Mouse (Mus musculus) CH12.LX (cell line): Measurements from ENCODE around the gene Gm1673. TPM values are rescaled to one million over a fixed set of nuclear protein-coding genes. Genes with fewer than 3 reads are reported as not detected.
A peak's percentile ranks its signal among the peaks of the same experiment; 100 is the strongest.

Experiments used
- DNase-seq: peaks from one replicate; pipeline ENCODE4 v3.0.0-alpha.2; 2013; ENCODE audit errors: extremely low read depth
- H3K27ac ChIP-seq: 2 replicates; pipeline ENCODE4 v1.5.1; 2012; ENCODE audit warnings: low read depth, mild to moderate bottlenecking, control low read depth, moderate library complexity; ENCODE audit not compliant: insufficient read depth
- H3K27me3 ChIP-seq: replicated peaks from 2 replicates; pipeline ENCODE3; 2012; ENCODE audit warnings: inconsistent platforms
- H3K36me3 ChIP-seq, 2 experiments: replicated peaks in 1 of 2; 2 replicates each; pipeline versions ENCODE3 to v1.6.1; 2012; ENCODE audit warnings: inconsistent platforms in 1 of 2, low read length in 1 of 2, mild to moderate bottlenecking in 1 of 2, mixed read lengths in 1 of 2, moderate library complexity in 1 of 2; ENCODE audit not compliant: control insufficient read depth in 1 of 2, insufficient read depth in 1 of 2
- H3K4me1 ChIP-seq, 2 experiments: 2 replicates each; pipeline ENCODE4 v1.6.1; 2012; ENCODE audit warnings: inconsistent platforms in 1 of 2, moderate library complexity in 1 of 2; ENCODE audit not compliant: insufficient read depth in 2 of 2, control insufficient read depth in 1 of 2
- H3K4me2 ChIP-seq: 2 replicates; pipeline ENCODE4 v1.6.1; 2012; ENCODE audit warnings: low read depth, mild to moderate bottlenecking, control low read depth; ENCODE audit not compliant: poor library complexity, insufficient read depth, severe bottlenecking
- H3K4me3 ChIP-seq, 3 experiments: fragments of 150-350 bp in 1 of 3; sonication (generic) in 1 of 3; replicated peaks in 1 of 3; 2 replicates each; pipeline versions ENCODE3 to v1.5.1; 2011 to 2012; ENCODE audit warnings: low read depth in 2 of 3, low read length in 2 of 3, mild to moderate bottlenecking in 2 of 3, moderate library complexity in 2 of 3, control low read depth in 1 of 3, improper control_type of control experiment in 1 of 3, inconsistent platforms in 1 of 3, mixed read lengths in 1 of 3; ENCODE audit not compliant: poor library complexity in 1 of 3
- H3K79me2 ChIP-seq: replicated peaks from 2 replicates; pipeline ENCODE4 v1.6.1; 2012; ENCODE audit warnings: mild to moderate bottlenecking, moderate library complexity; ENCODE audit not compliant: control insufficient read depth, poor library complexity, insufficient read depth, severe bottlenecking; ENCODE audit errors: extremely low read depth
- H3K9ac ChIP-seq: 2 replicates; pipeline ENCODE4 v1.6.1; 2012; ENCODE audit warnings: low read depth, mild to moderate bottlenecking, control low read depth, moderate library complexity; ENCODE audit not compliant: insufficient read depth
- H3K9me3 ChIP-seq: replicated peaks from 2 replicates; pipeline ENCODE3; 2012; ENCODE audit warnings: low read length, inconsistent platforms, mixed read lengths
- CHD2 ChIP-seq: IDR thresholded peaks from 2 replicates; pipeline ENCODE4 v1.6.1; 2011; ENCODE audit warnings: low read length, improper control_type of control experiment
- ELF1 ChIP-seq: IDR thresholded peaks from 2 replicates; pipeline ENCODE4 v1.6.1; 2014; ENCODE audit warnings: low read depth, mild to moderate bottlenecking, inconsistent platforms, low read length, improper control_type of control experiment
- ETS1 ChIP-seq: conservative IDR thresholded peaks from 2 replicates; pipeline ENCODE4 v1.6.1; 2012; ENCODE audit warnings: low read depth, mild to moderate bottlenecking, inconsistent platforms, low read length, improper control_type of control experiment, moderate library complexity
- IRF4 ChIP-seq: IDR thresholded peaks from 2 replicates; pipeline ENCODE4 v1.6.1; 2014; ENCODE audit warnings: low read depth, mild to moderate bottlenecking, inconsistent platforms, low read length, improper control_type of control experiment
- KAT2A ChIP-seq: IDR thresholded peaks from 2 replicates; pipeline ENCODE4 v1.6.1; 2012; ENCODE audit warnings: low read length, improper control_type of control experiment, inconsistent platforms; ENCODE audit not compliant: insufficient replicate concordance
- MAZ ChIP-seq: IDR thresholded peaks from 2 replicates; pipeline ENCODE4 v1.6.1; 2012; ENCODE audit warnings: low read depth, mild to moderate bottlenecking, inconsistent platforms, low read length, improper control_type of control experiment, moderate library complexity
- MXI1 ChIP-seq: IDR thresholded peaks from 2 replicates; pipeline ENCODE4 v1.6.1; 2011; ENCODE audit warnings: mild to moderate bottlenecking, low read depth, low read length, improper control_type of control experiment
- MYC ChIP-seq: IDR thresholded peaks from 2 replicates; pipeline ENCODE4 v1.6.1; 2011; ENCODE audit warnings: low read depth, mild to moderate bottlenecking, improper control_type of control experiment, low read length
- NRF1 ChIP-seq: IDR thresholded peaks from 2 replicates; pipeline ENCODE4 v1.6.1; 2014; ENCODE audit warnings: low read depth, mild to moderate bottlenecking, inconsistent platforms, low read length, improper control_type of control experiment, moderate library complexity
- RAD21 ChIP-seq: IDR thresholded peaks from 2 replicates; pipeline ENCODE4 v1.6.1; 2011; ENCODE audit warnings: low read depth, mild to moderate bottlenecking, low read length, improper control_type of control experiment, moderate library complexity
- SMC3 ChIP-seq: IDR thresholded peaks from 2 replicates; pipeline ENCODE4 v1.6.1; 2011; ENCODE audit warnings: low read depth, low read length, improper control_type of control experiment
- TBP ChIP-seq: conservative IDR thresholded peaks from 2 replicates; pipeline ENCODE4 v1.6.1; 2011; ENCODE audit warnings: low read depth, low read length, improper control_type of control experiment
- UBTF ChIP-seq: IDR thresholded peaks from 2 replicates; pipeline ENCODE4 v1.6.1; 2012; ENCODE audit warnings: low read depth, mild to moderate bottlenecking, inconsistent platforms, low read length, improper control_type of control experiment, moderate library complexity
- ZC3H11A ChIP-seq: IDR thresholded peaks from 2 replicates; pipeline ENCODE4 v1.6.1; 2012; ENCODE audit warnings: low read depth, mild to moderate bottlenecking, inconsistent platforms, low read length, improper control_type of control experiment
- ZKSCAN1 ChIP-seq: IDR thresholded peaks from 2 replicates; pipeline ENCODE4 v1.6.1; 2012; ENCODE audit warnings: low read depth, inconsistent platforms, low read length, improper control_type of control experiment, borderline replicate concordance
- ZMIZ1 ChIP-seq: IDR thresholded peaks from 2 replicates; pipeline ENCODE4 v1.6.1; 2012; ENCODE audit warnings: low read depth, mild to moderate bottlenecking, inconsistent platforms, low read length, improper control_type of control experiment
- ZNF384 ChIP-seq: IDR thresholded peaks from 2 replicates; pipeline ENCODE4 v1.6.1; 2012; ENCODE audit warnings: low read depth, low read length, improper control_type of control experiment, inconsistent platforms
- dilution Hi-C: fragments of 300-500 bp; cut with MboI; formaldehyde crosslinking; loops from 2 replicates; pipeline ENCODE4 v1.14.3; 2020; ENCODE audit warnings: low sequenced_read_pairs; ENCODE audit not compliant: extremely low pct_unique_long_range_greater_than_20kb, extremely low pct_ligation_motif_present
- in situ Hi-C: fragments of 300-500 bp; cut with MboI; formaldehyde crosslinking; loops from 3 replicates; pipeline ENCODE4 v1.14.3; 2019; ENCODE audit warnings: low sequenced_read_pairs, low pct_ligation_motif_present, low pct_unique_long_range_greater_than_20kb, mixed read lengths
- polyA plus RNA-seq: library from polyadenylated mRNA; unstranded; fragments of >175 nt; gene quantifications from 2 replicates; pipeline ENCODE4 v1.2.1, GENCODE M21; 2012; ENCODE audit warnings: low read depth; ENCODE audit not compliant: insufficient read length
- total RNA-seq, 2 experiments: library from RNA; depleted of rRNA; stranded (reverse); fragments of 300-350 nt in 1 of 2; fragments of >200 nt in 1 of 2; gene quantifications; 2 replicates each; pipeline ENCODE4 v1.2.3; 2012 to 2014

The Gm1673 gene
- total and polyA plus RNA-seq, 3 experiments, result not detected

DNA sequence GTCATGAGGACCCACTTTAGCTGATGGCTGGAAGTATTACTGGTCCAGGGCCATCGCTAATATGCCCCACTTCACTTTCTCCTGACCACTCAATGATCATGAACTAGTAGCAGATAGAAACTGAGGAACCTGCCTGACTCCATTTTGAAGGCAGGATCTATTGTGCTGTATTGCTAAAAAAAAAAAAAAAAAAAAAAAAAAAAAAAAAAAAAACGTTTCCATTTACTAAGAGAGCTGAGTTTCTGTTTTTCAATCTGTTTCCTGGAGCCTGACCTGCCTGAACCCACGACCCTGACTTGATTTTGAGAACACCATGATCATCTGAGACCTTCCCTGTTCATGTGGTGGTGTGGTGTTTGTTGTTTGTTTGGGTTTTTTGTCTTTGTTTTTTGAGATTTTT, 7.0 kb upstream of the Gm1673 start:
- dilution Hi-C loops, result no loop called here
- no peak overlapping the region for H3K4me3 ChIP-seq

DNA sequence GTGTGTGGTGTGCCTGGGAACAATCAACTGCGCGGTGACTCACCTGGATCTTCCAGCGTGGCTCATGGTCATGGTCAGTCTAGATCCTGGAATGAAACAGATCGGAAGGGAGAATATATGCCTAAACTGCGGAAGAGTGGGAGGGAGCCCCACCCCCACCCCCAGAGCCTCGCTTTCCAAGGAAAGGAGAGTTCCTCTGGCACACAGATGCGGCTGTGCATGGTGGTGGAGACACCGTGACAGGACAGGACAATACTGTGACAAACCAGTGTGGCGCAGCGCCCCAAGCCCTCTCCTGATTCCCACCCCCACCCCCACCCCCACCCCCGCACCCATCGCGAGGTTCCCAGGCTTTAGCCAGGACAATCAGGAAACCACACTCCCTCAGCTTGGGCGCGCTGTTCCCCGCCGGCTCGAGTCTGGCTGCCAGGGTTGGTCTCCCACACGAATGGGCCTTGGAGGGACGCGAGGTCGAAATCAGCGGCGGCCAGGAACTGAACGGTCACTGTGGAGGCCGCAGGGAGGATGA, 438 bp upstream of the Gm1673 start:
- TF ChIP-seq ZKSCAN1, result no peak
- no peak for TF ChIP-seq MAZ
- TF ChIP-seq SMC3, result no peak
- no peak for TF ChIP-seq IRF4
- no peak for TF ChIP-seq RAD21
- TF ChIP-seq ZMIZ1, result no peak
- TF ChIP-seq KAT2A, result no peak
- no peak for TF ChIP-seq ETS1
- TF ChIP-seq NRF1, result no peak
- TF ChIP-seq UBTF, result no peak
- no peak for TF ChIP-seq TBP
- no peak for TF ChIP-seq MXI1
- no peak for TF ChIP-seq CHD2
- no peak for TF ChIP-seq ZC3H11A
- TF ChIP-seq MYC, result no peak
- TF ChIP-seq, all 38 proteins: peak for 0
- Histone ChIP-seq H3K4me1 (no peaks in the 10 kb centered on the region), H3K9ac (no peak overlapping the region), H3K27ac (no peak overlapping the region), H3K36me3 (no peaks in the 10 kb centered on the region), H3K9me3 (peaks cover 8% of the 10 kb centered on the region), H3K79me2 (no peaks in the 10 kb centered on the region), H3K4me3 (no peak overlapping the region), H3K27me3 (no peaks in the 10 kb centered on the region), H3K4me2 (no peak overlapping the region)
- dilution Hi-C loops, result no loop called here
- in situ Hi-C loops, result no loop called here
- no peak for DNase-seq

More for the DNA sequence above, 7.0 kb upstream of the Gm1673 start:
- Histone ChIP-seq H3K4me1 (no peaks in the 10 kb centered on the region), H3K27me3 (no peaks in the 10 kb centered on the region), H3K27ac (no peak overlapping the region), H3K36me3 (no peaks in the 10 kb centered on the region), H3K9me3 (no peaks in the 10 kb centered on the region), H3K79me2 (no peaks in the 10 kb centered on the region), H3K4me2 (no peak overlapping the region), H3K9ac (no peak overlapping the region)
- TF ChIP-seq ZNF384 (peak; percentile 89), ELF1 (no peak)
- in situ Hi-C loops, result no loop called here
- DNase-seq, result no peak
